Mouse (Mus musculus): ENCODE measurements around the gene Eef1akmt3.

The Eef1akmt3 gene

GRCm38 (mm10) chr10:127049395-127050118 lies 8.2 kb upstream of the Eef1akmt3 start:
- DNase-seq: peak; percentile 37

GRCm38 (mm10) chr10:127048608-127049394 lies 7.5 kb upstream of the Eef1akmt3 start:
- DNase-seq: no peak

- no peak for DNase-seq
Observed at GRCm38 (mm10) chr10:127047954-127048353, 6.6 kb upstream of the Eef1akmt3 start, which contains the start of gene Cyp27b1. TSS of gene Cyp27b1 (plus strand) at chr10:127048250.

- no peak for DNase-seq
Observed at GRCm38 (mm10) chr10:127043187-127043586, 1.9 kb upstream of the Eef1akmt3 start.

- no peak for DNase-seq
Observed at GRCm38 (mm10) chr10:127042468-127043115, 1.3 kb upstream of the Eef1akmt3 start.

GRCm38 (mm10) chr10:127041774-127042338 lies 543 bp upstream of the Eef1akmt3 start:
- peak; percentile 81 for DNase-seq

GRCm38 (mm10) chr10:127040569-127041214 lies 621 bp downstream of the Eef1akmt3 start:
- DNase-seq: no peak

GRCm38 (mm10) chr10:127037641-127038040 lies 3.7 kb downstream of the Eef1akmt3 start:
- no peak for DNase-seq

- no peak for DNase-seq
Observed at GRCm38 (mm10) chr10:127036273-127036672, 5.0 kb downstream of the Eef1akmt3 start.

GRCm38 (mm10) chr10:127033301-127033741 lies 8.0 kb downstream of the Eef1akmt3 start:
- no peak for DNase-seq

- peak; percentile 94 for DNase-seq
Observed at GRCm38 (mm10) chr10:127030336-127031296, 10.7 kb downstream of the Eef1akmt3 start, which contains the start of gene Tsfm. TSS of gene Tsfm (minus strand) at chr10:127030840.

- no peak for DNase-seq
Observed at GRCm38 (mm10) chr10:127018422-127018821, 22.9 kb downstream of the Eef1akmt3 start.

- no peak for DNase-seq
Observed at GRCm38 (mm10) chr10:127017071-127017470, 24.2 kb downstream of the Eef1akmt3 start.

GRCm38 (mm10) chr10:127016488-127016887 lies 24.8 kb downstream of the Eef1akmt3 start:
- no peak for DNase-seq

GRCm38 (mm10) chr10:127003806-127004205 lies 37.5 kb downstream of the Eef1akmt3 start:
- no peak for DNase-seq

GRCm38 (mm10) chr10:127003334-127003733 lies 38.0 kb downstream of the Eef1akmt3 start:
- no peak for DNase-seq

GRCm38 (mm10) chr10:127002765-127003164 lies 38.5 kb downstream of the Eef1akmt3 start:
- DNase-seq: no peak

- no peak for DNase-seq
Observed at GRCm38 (mm10) chr10:127002056-127002455, 39.3 kb downstream of the Eef1akmt3 start.

GRCm38 (mm10) chr10:127001297-127001696 lies 40.0 kb downstream of the Eef1akmt3 start:
- DNase-seq: no peak

- DNase-seq: no peak
Observed at GRCm38 (mm10) chr10:127000529-127000928, 40.8 kb downstream of the Eef1akmt3 start, which contains the start of gene Avil. TSS of gene Avil (plus strand) at chr10:127000709.
